Mouse (Mus musculus): ENCODE results near the gene Aatk. TPM values are rescaled to one million over a fixed set of nuclear protein-coding genes. Genes with fewer than 3 reads are reported as not detected.
A peak's percentile ranks its signal among the peaks of the same experiment; 100 is the strongest.

Aatk gene
- polyA plus RNA-seq (2012; rRNA removed) (0.45 and 0.57 TPM in 2 replicates), polyA plus RNA-seq (2014; fragmentation: Nextera tagmentation; extraction: Ambion mirVana) (0.13 and 0.27 TPM in 2 replicates)

- H3K4me2 ChIP-seq (ENCODE audit: low read depth): peak within 1 kb of the TSS; percentile 48
- H3K4me1 ChIP-seq (replicated peaks; ENCODE audit: control insufficient read depth in 2 of 2, insufficient read depth in 2 of 2, low read length in 1 of 2): no peaks in the 10 kb centered on the region
- H3K27me3 ChIP-seq (ENCODE audit: control insufficient read depth, insufficient read depth, low read length): peaks cover 33% of the 10 kb centered on the region
- DNase-seq (ENCODE audit: low read depth in 3 of 3, low spot score in 3 of 3) (no peak), ATAC-seq (ENCODE audit: insufficient read depth) (no peak)
- peak within 1 kb of the TSS in 1 of 2 experiments; percentile 42; a peak in 3 of 4 replicates for H3K4me3 ChIP-seq (ENCODE audit: insufficient read depth in 1 of 2, low read depth in 2 of 2, low read length in 2 of 2)
- no peak within 1 kb of the TSS for H3K27ac ChIP-seq
- no peaks in the 10 kb centered on the region for H3K9me3 ChIP-seq (ENCODE audit: control insufficient read depth, low read length)
- no peak for TF ChIP-seq CTCF (IDR thresholded peaks at IDR 0.05; ENCODE audit: low read depth)
- no peak for TF ChIP-seq EP300 (IDR thresholded peaks at IDR 0.05; ENCODE audit: low read depth)
- H3K9ac ChIP-seq (replicated peaks): no peak within 1 kb of the TSS
- no peaks in the 10 kb centered on the region for H3K36me3 ChIP-seq (replicated peaks; ENCODE audit: control insufficient read depth, insufficient read depth, low read depth)
- WGBS (ENCODE audit: insufficient replicate concordance): 2% methylated on average over 57 of the region's 63 CpGs
Measured at GRCm38 (mm10) chr11:120046553-120047191, at the start of gene Aatk. Aatk (minus strand) TSS chr11:120047167.

GRCm38 (mm10) chr11:120092817-120093591 is 46.0 kb upstream of the Aatk start:
- H3K4me3 ChIP-seq (ENCODE audit: insufficient read depth in 1 of 2, low read depth in 2 of 2, low read length in 2 of 2): no peak overlapping the region
- ATAC-seq (ENCODE audit: insufficient read depth) (no peak), DNase-seq (ENCODE audit: low read depth in 3 of 3, low spot score in 3 of 3) (no peak)
- no peaks in the 10 kb centered on the region for H3K9me3 ChIP-seq (ENCODE audit: control insufficient read depth, low read length)
- TF ChIP-seq CTCF (IDR thresholded peaks at IDR 0.05; ENCODE audit: low read depth) (0 out of 2 replicates have a peak, but pooled peaks have one; percentile 37), EP300 (IDR thresholded peaks at IDR 0.05; ENCODE audit: low read depth) (no peak)
- no peak overlapping the region for H3K27ac ChIP-seq
- WGBS (ENCODE audit: insufficient replicate concordance): 75% methylated on average over 23 of the region's 23 CpGs
- peaks cover 14% of the 10 kb centered on the region for H3K36me3 ChIP-seq (replicated peaks; ENCODE audit: control insufficient read depth, insufficient read depth, low read depth)
- peaks cover 5 to 8% of the 10 kb centered on the region in 2 experiments for H3K4me1 ChIP-seq (replicated peaks; ENCODE audit: control insufficient read depth in 2 of 2, insufficient read depth in 2 of 2, low read length in 1 of 2)
- no peaks in the 10 kb centered on the region for H3K27me3 ChIP-seq (ENCODE audit: control insufficient read depth, insufficient read depth, low read length)
- no peak overlapping the region for H3K9ac ChIP-seq (replicated peaks)
- H3K4me2 ChIP-seq (ENCODE audit: low read depth): no peak overlapping the region

- Histone ChIP-seq H3K9ac (replicated peaks) (no peak overlapping the region), H3K27ac (no peak overlapping the region), H3K4me3 (ENCODE audit: insufficient read depth in 1 of 2, low read depth in 2 of 2, low read length in 2 of 2) (no peak overlapping the region), H3K36me3 (replicated peaks; ENCODE audit: control insufficient read depth, insufficient read depth, low read depth) (peaks cover 14% of the 10 kb centered on the region), H3K4me2 (ENCODE audit: low read depth) (no peak overlapping the region), H3K4me1 (replicated peaks; ENCODE audit: control insufficient read depth in 2 of 2, insufficient read depth in 2 of 2, low read length in 1 of 2) (peaks cover 2 to 10% of the 10 kb centered on the region in 2 experiments; a peak in 3 of 4 replicates), H3K9me3 (ENCODE audit: control insufficient read depth, low read length) (no peaks in the 10 kb centered on the region), H3K27me3 (ENCODE audit: control insufficient read depth, insufficient read depth, low read length) (no peaks in the 10 kb centered on the region)
- ATAC-seq (ENCODE audit: insufficient read depth): no peak
- 77% methylated on average over 4 of the region's 4 CpGs for WGBS (ENCODE audit: insufficient replicate concordance)
- TF ChIP-seq CTCF (IDR thresholded peaks at IDR 0.05; ENCODE audit: low read depth) (no peak), EP300 (IDR thresholded peaks at IDR 0.05; ENCODE audit: low read depth) (no peak)
- DNase-seq (ENCODE audit: low read depth in 3 of 3, low spot score in 3 of 3): no peak
Measured at GRCm38 (mm10) chr11:120090661-120091060, 43.7 kb upstream of the Aatk start.

GRCm38 (mm10) chr11:120086702-120087152 is 39.8 kb upstream of the Aatk start, which contains the start of gene Cep131:
Cep131 (minus strand) TSS chr11:120086827.
- Histone ChIP-seq H3K27me3 (ENCODE audit: control insufficient read depth, insufficient read depth, low read length) (no peaks in the 10 kb centered on the region), H3K9ac (replicated peaks) (peak within 1 kb of the TSS; percentile 50), H3K4me1 (replicated peaks; ENCODE audit: control insufficient read depth in 2 of 2, insufficient read depth in 2 of 2, low read length in 1 of 2) (peaks cover 2 to 12% of the 10 kb centered on the region in 2 experiments; a peak in 3 of 4 replicates), H3K9me3 (ENCODE audit: control insufficient read depth, low read length) (no peaks in the 10 kb centered on the region), H3K4me2 (ENCODE audit: low read depth) (peak within 1 kb of the TSS; percentile 76), H3K36me3 (replicated peaks; ENCODE audit: control insufficient read depth, insufficient read depth, low read depth) (peaks cover 4% of the 10 kb centered on the region; the same call in 1 of the 2 replicates), H3K27ac (no peak within 1 kb of the TSS), H3K4me3 (ENCODE audit: insufficient read depth in 1 of 2, low read depth in 2 of 2, low read length in 2 of 2) (peak within 1 kb of the TSS; percentile 56 to 86)
- WGBS (ENCODE audit: insufficient replicate concordance): under 1% methylated on average over 39 of the region's 42 CpGs
- ATAC-seq (ENCODE audit: insufficient read depth) (peak; percentile 99), DNase-seq (ENCODE audit: low read depth in 3 of 3, low spot score in 3 of 3) (peak; percentile 96 to 97 (median 97))
- TF ChIP-seq CTCF (IDR thresholded peaks at IDR 0.05; ENCODE audit: low read depth) (no peak), EP300 (IDR thresholded peaks at IDR 0.05; ENCODE audit: low read depth) (no peak)
